Mouse (Mus musculus) thymus, adult 2 months (tissue): ENCODE measurements at regions not wholly inside any gene's neighbourhood (a gene's known extent, or its start where the extent isn't known, plus 50 kb on each side); places are given as distances from the start of the nearest gene placed in this dataset.

Experiments used
- CTCF ChIP-seq: fragments of 200-500 bp; IDR thresholded peaks from 2 replicates; pipeline ENCODE4 v1.5.1; 2012; ENCODE audit warnings: mild to moderate bottlenecking, control low read depth, low read length, moderate library complexity, borderline replicate concordance; ENCODE audit not compliant: control insufficient read depth, poor library complexity, insufficient read depth; ENCODE audit errors: extremely low read depth
- POLR2A ChIP-seq: fragments of 200-500 bp; IDR thresholded peaks from 2 replicates; pipeline ENCODE4 v1.6.1; 2012; ENCODE audit warnings: mild to moderate bottlenecking, low read length, control low read depth, moderate library complexity; ENCODE audit not compliant: control insufficient read depth, poor library complexity, insufficient read depth; ENCODE audit errors: extremely low read depth

DNA sequence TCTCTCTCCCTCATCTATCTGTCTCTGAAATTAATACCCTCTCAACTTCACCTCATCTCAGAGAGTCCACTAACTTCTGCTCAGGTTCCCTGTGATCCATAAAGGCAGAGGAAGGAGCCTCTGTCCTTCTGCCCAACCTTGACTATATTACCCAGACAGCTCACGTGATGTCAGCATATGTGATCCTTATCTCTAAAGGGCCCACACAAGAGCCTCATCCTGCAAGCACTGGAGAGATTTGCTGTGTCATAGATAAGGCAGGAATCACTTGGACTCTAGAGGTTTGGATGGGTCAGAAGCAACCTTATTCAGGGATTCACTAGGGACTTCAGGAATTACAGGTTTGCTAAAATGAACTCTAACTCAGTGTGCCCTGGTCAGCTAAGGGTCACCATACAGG, 315.3 kb upstream of the Kdm8 start:
- TF ChIP-seq POLR2A (no peak), CTCF (no peak)
